Mouse (Mus musculus) cerebellum, postnatal 36 days (tissue): ENCODE results near the gene Spata18.

ENCODE experiments used
- DNase-seq, 2 experiments: peaks; one replicate each; pipeline ENCODE4 v3.0.0; 2021 to 2022; ENCODE audit warnings: mixed read lengths in 2 of 2

The Spata18 gene

GRCm38 (mm10) chr5:73721682-73722282 lies 70.6 kb downstream of the Spata18 start:
- DNase-seq = no peak

GRCm38 (mm10) chr5:73725981-73726380 lies 74.8 kb downstream of the Spata18 start:
- DNase-seq = no peak

- DNase-seq = no peak
Measured at GRCm38 (mm10) chr5:73728651-73729050, 77.5 kb downstream of the Spata18 start.
